Mouse (Mus musculus): ENCODE data around the gene Gm17093. TPM values are rescaled to one million over a fixed set of nuclear protein-coding genes. Genes with fewer than 3 reads are reported as not detected.
"Not testable (repeated sequence)": the region's sequence is repeated elsewhere in the genome, so short reads cannot be mapped to it uniquely, and the experiment has no call there.

Gm17093 gene
- not detected in 2 replicates for polyA plus RNA-seq (2014; fragmentation: Nextera tagmentation; extraction: Ambion mirVana)

DNA sequence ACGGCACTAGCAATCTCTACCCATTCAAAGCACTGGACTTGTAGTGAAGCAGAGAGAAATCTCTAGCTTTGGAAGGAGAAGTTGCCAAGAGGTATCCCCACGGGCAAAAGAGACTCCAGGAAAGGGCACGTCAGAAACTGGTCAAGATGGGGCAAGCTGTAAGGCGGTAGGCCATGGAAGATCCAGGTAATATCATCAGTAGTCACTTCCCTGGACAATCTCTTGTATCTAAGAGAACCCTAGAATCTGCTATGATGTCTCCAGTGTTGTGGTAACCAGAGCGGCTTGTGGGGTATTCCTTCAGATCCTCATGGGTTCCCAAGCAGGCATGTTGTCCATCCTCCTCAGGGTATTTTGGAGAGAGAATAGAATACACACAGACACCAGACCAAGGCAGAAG, at the start of gene Gm17093:
Gene Gm17093 (plus strand): TSS at position 301 of the 400 bp plus-strand sequence.
- not testable (repeated sequence) for H3K4me3 ChIP-seq (ENCODE audit: low read depth, low read length); H3K27ac ChIP-seq (ENCODE audit: low read depth, low read length); DNase-seq (ENCODE audit: low spot score); H3K36me3 ChIP-seq (ENCODE audit: control insufficient read depth, insufficient read depth, low read length); H3K9me3 ChIP-seq (ENCODE audit: control insufficient read depth, low read length); ATAC-seq (ENCODE audit: insufficient read depth, low FRiP score, low TSS enrichment); H3K4me2 ChIP-seq (ENCODE audit: low read depth); H3K9ac ChIP-seq (ENCODE audit: low read length); H3K27me3 ChIP-seq (ENCODE audit: control insufficient read depth, insufficient read depth, low read length); H3K4me1 ChIP-seq (ENCODE audit: control insufficient read depth, insufficient read depth, low read length)
- 90% methylated on average over 5 of the region's 5 CpGs for WGBS

DNA sequence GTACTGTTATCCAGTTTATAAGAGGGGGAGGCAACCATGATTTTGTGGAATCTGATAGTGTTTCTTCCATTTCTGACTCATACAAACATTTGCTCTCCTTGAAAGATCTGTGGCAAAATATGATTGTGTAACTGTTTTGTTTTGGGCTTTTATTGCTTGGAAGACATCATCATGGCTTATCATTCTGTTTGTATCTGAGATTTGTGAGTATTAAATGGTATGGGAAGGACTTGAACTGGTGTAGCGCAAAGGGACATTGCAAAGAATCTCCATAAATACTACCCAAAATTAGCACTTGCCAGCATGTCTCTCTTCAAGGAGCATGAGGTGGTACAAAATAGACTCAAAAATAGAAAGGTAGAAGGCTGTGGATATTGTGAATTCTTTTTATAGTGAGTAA, 25.9 kb upstream of the Gm17093 start, which contains the start of gene BC061237:
Gene BC061237 (plus strand): TSS at position 301 of the 400 bp plus-strand sequence.
- not testable (repeated sequence) for DNase-seq (ENCODE audit: low spot score); H3K4me1 ChIP-seq (ENCODE audit: control insufficient read depth, insufficient read depth, low read length); ATAC-seq (ENCODE audit: insufficient read depth, low FRiP score, low TSS enrichment); H3K27ac ChIP-seq (ENCODE audit: low read depth, low read length); H3K36me3 ChIP-seq (ENCODE audit: control insufficient read depth, insufficient read depth, low read length); H3K27me3 ChIP-seq (ENCODE audit: control insufficient read depth, insufficient read depth, low read length); H3K9ac ChIP-seq (ENCODE audit: low read length); H3K4me2 ChIP-seq (ENCODE audit: low read depth); H3K4me3 ChIP-seq (ENCODE audit: low read depth, low read length); H3K9me3 ChIP-seq (ENCODE audit: control insufficient read depth, low read length)
- WGBS: no CpG with 5 or more reads among the region's 1 CpGs

- H3K27me3 ChIP-seq (ENCODE audit: control insufficient read depth, insufficient read depth, low read length); DNase-seq (ENCODE audit: low spot score); H3K4me3 ChIP-seq (ENCODE audit: low read depth, low read length); H3K9ac ChIP-seq (ENCODE audit: low read length); H3K27ac ChIP-seq (ENCODE audit: low read depth, low read length); H3K36me3 ChIP-seq (ENCODE audit: control insufficient read depth, insufficient read depth, low read length); H3K4me2 ChIP-seq (ENCODE audit: low read depth); H3K9me3 ChIP-seq (ENCODE audit: control insufficient read depth, low read length); ATAC-seq (ENCODE audit: insufficient read depth, low FRiP score, low TSS enrichment); H3K4me1 ChIP-seq (ENCODE audit: control insufficient read depth, insufficient read depth, low read length): not testable (repeated sequence)
- 77% methylated on average over 3 of the region's 5 CpGs for WGBS
Measured at GRCm38 (mm10) chr14:44547961-44548360, 29.9 kb downstream of the Gm17093 start.

Other genes starting within 250 kb of the Gm17093 start
- not detected in 2 replicates for gene Gm8220, start 232.7 kb upstream of the Gm17093 start, polyA plus RNA-seq (2014; fragmentation: Nextera tagmentation; extraction: Ambion mirVana)
- gene Gm5930, start 179.7 kb upstream of the Gm17093 start, polyA plus RNA-seq (2014; fragmentation: Nextera tagmentation; extraction: Ambion mirVana): not detected in 2 replicates
- not detected in 2 replicates for gene Gm8229, start 152.9 kb upstream of the Gm17093 start, polyA plus RNA-seq (2014; fragmentation: Nextera tagmentation; extraction: Ambion mirVana)
- gene Gm3371, start 107.6 kb upstream of the Gm17093 start, polyA plus RNA-seq (2014; fragmentation: Nextera tagmentation; extraction: Ambion mirVana): not detected in 2 replicates
- not detected in 2 replicates for gene Gm8232, start 84.6 kb upstream of the Gm17093 start, polyA plus RNA-seq (2014; fragmentation: Nextera tagmentation; extraction: Ambion mirVana)
- gene BC061237, start 25.8 kb upstream of the Gm17093 start, polyA plus RNA-seq (2014; fragmentation: Nextera tagmentation; extraction: Ambion mirVana): 0.28 TPM in 1 of 2 replicates, not detected in the other
- not detected in 2 replicates for gene Gm8247, start 64.9 kb downstream of the Gm17093 start, polyA plus RNA-seq (2014; fragmentation: Nextera tagmentation; extraction: Ambion mirVana)
- gene Gm5624, start 109.7 kb downstream of the Gm17093 start, polyA plus RNA-seq (2014; fragmentation: Nextera tagmentation; extraction: Ambion mirVana): not detected in 2 replicates
- gene Gm8257, start 188.2 kb downstream of the Gm17093 start, polyA plus RNA-seq (2014; fragmentation: Nextera tagmentation; extraction: Ambion mirVana): not detected in 2 replicates
- not detected in 2 replicates for gene Gm8267, start 232.1 kb downstream of the Gm17093 start, polyA plus RNA-seq (2014; fragmentation: Nextera tagmentation; extraction: Ambion mirVana)

Data from neural tube, embryonic 11.5 days (tissue).